Mouse (Mus musculus): ENCODE measurements at regions not wholly inside any gene's neighbourhood (a gene's known extent, or its start where the extent isn't known, plus 50 kb on each side); places are given as distances from the start of the nearest gene placed in this dataset.

- no peak for TF ChIP-seq POLR2A (IDR thresholded peaks at IDR 0.05; ENCODE audit: low read depth, low read length)
- WGBS = 86% methylated on average over 3 of the region's 3 CpGs
Observed at GRCm38 (mm10) chr5:51762352-51762751, 194.8 kb upstream of the Ppargc1a start.

DNA sequence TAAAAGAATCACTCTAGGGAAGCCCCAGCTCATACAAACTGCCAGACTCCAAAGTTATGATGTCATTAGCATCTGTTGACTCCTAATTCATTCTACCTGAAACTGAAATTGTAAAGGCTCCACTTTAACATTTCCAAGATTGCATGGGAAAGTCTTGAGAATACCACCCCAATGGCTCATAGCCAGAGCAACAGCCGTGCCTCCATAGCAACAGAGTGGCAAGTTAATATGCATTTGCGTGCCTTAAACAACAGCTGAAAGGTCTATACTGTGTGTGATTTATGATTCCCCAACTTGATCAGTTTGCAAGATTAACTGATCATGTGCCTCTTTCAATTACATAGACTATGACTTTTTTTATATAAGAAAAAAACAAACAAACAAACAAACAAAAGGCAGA lies 190.8 kb upstream of the Ppargc1a start:
- Histone ChIP-seq H3K4me3 (ENCODE audit: extremely low read depth, insufficient read depth, insufficient read length) (no peak overlapping the region), H3K27me3 (ENCODE audit: control insufficient read depth, insufficient read depth, low read length) (no peaks in the 10 kb centered on the region), H3K36me3 (ENCODE audit: control insufficient read depth, insufficient read depth, low read length) (no peaks in the 10 kb centered on the region), H3K27ac (ENCODE audit: insufficient read depth, low read length) (no peak overlapping the region), H3K4me1 (ENCODE audit: control insufficient read depth, insufficient read depth, insufficient read length) (no peaks in the 10 kb centered on the region)
- 87% methylated on average over 2 of the region's 2 CpGs for WGBS
- TF ChIP-seq POLR2A (IDR thresholded peaks at IDR 0.05; ENCODE audit: low read depth, low read length) = no peak
- TF ChIP-seq CTCF (IDR thresholded peaks at IDR 0.05; ENCODE audit: extremely low read depth, insufficient read depth, insufficient read length, insufficient replicate concordance) = no peak
- DNase-seq (ENCODE audit: low read depth in 1 of 2, low spot score in 2 of 2) = no peak

More at GRCm38 (mm10) chr5:51762352-51762751, 194.8 kb upstream of the Ppargc1a start:
- no peak overlapping the region for H3K27ac ChIP-seq (ENCODE audit: insufficient read depth, low read length)
- no peaks in the 10 kb centered on the region for H3K36me3 ChIP-seq (ENCODE audit: control insufficient read depth, insufficient read depth, low read length)
- no peaks in the 10 kb centered on the region for H3K4me1 ChIP-seq (ENCODE audit: control insufficient read depth, insufficient read depth, insufficient read length)
- no peak for DNase-seq (ENCODE audit: low read depth in 1 of 2, low spot score in 2 of 2)
- H3K27me3 ChIP-seq (ENCODE audit: control insufficient read depth, insufficient read depth, low read length) = no peaks in the 10 kb centered on the region
- no peak overlapping the region for H3K4me3 ChIP-seq (ENCODE audit: extremely low read depth, insufficient read depth, insufficient read length)

DNA sequence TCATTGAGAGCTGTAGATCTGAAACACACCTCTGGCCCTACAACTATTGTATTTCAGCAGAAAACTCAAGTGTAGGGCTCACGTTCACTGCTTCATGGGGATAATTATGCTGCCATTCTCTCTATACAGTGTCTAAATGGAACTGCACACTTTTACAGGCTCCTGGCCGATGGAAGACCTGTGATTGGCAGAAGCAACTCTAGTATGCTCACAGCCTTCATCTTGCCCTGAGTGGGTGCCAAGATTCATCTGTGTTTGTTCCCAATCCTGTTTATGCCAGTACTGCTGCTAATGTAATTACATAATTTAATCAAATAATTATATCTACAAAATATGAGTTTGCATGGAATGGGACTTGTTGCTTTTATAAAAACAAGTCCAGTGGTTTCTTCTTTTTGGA lies 190.3 kb upstream of the Ppargc1a start:
- Histone ChIP-seq H3K36me3 (ENCODE audit: control insufficient read depth, insufficient read depth, low read length) (no peaks in the 10 kb centered on the region), H3K27ac (ENCODE audit: insufficient read depth, low read length) (no peak overlapping the region), H3K27me3 (ENCODE audit: control insufficient read depth, insufficient read depth, low read length) (no peaks in the 10 kb centered on the region), H3K4me1 (ENCODE audit: control insufficient read depth, insufficient read depth, insufficient read length) (no peaks in the 10 kb centered on the region), H3K4me3 (ENCODE audit: extremely low read depth, insufficient read depth, insufficient read length) (no peak overlapping the region)
- WGBS = 85% methylated on average over 2 of the region's 2 CpGs
- no peak for DNase-seq (ENCODE audit: low read depth in 1 of 2, low spot score in 2 of 2)
- TF ChIP-seq POLR2A (IDR thresholded peaks at IDR 0.05; ENCODE audit: low read depth, low read length) = no peak
- TF ChIP-seq CTCF (IDR thresholded peaks at IDR 0.05; ENCODE audit: extremely low read depth, insufficient read depth, insufficient read length, insufficient replicate concordance) = no peak

DNA sequence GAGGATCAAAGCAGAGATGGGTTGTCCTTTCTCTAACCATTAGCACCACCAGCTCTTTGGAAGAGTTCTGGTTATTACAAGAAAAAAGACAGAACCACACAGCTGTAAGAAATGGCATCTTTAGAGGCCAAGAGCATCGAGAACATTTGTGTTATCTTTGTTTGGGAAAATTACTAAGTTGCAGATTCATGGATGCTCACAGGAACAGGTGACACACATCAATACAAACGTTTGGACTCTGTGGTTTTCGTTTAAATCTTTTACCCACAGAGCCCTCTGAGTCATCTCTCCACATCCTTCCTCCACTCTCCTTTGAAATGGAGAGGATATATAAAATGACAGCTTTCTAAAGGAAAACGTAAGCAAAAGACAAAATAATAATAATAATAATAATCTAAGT lies 184.5 kb upstream of the Ppargc1a start:
- DNase-seq (ENCODE audit: low read depth in 1 of 2, low spot score in 2 of 2) = no peak
- WGBS = 14% methylated on average over 4 of the region's 4 CpGs
- no peak overlapping the region for H3K4me3 ChIP-seq (ENCODE audit: extremely low read depth, insufficient read depth, insufficient read length)
- no peaks in the 10 kb centered on the region for H3K4me1 ChIP-seq (ENCODE audit: control insufficient read depth, insufficient read depth, insufficient read length)
- no peaks in the 10 kb centered on the region for H3K27me3 ChIP-seq (ENCODE audit: control insufficient read depth, insufficient read depth, low read length)
- no peaks in the 10 kb centered on the region for H3K36me3 ChIP-seq (ENCODE audit: control insufficient read depth, insufficient read depth, low read length)
- H3K27ac ChIP-seq (ENCODE audit: insufficient read depth, low read length) = no peak overlapping the region
- TF ChIP-seq POLR2A (IDR thresholded peaks at IDR 0.05; ENCODE audit: low read depth, low read length) (no peak), CTCF (IDR thresholded peaks at IDR 0.05; ENCODE audit: extremely low read depth, insufficient read depth, insufficient read length, insufficient replicate concordance) (no peak)

DNA sequence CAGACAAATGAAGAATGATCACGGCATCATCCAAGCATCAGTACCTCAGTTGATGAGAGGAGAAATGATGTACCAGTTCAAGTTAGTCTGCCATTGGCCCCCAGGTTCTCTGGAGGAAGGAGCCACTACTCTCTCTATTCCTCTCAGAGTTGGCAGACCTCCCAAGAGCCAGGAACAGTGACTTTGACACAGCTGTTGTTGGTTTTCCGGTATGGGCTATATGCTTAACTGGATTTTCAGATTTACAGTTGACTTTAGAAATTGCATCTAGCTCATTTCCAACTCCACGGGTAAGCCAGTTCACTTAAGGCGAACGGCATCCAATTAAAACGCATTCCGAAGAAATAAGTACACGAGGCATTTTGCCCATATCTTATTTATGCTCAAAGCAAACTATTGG lies 182.9 kb upstream of the Ppargc1a start:
- DNase-seq (ENCODE audit: low read depth in 1 of 2, low spot score in 2 of 2) = no peak
- Histone ChIP-seq H3K36me3 (ENCODE audit: control insufficient read depth, insufficient read depth, low read length) (no peaks in the 10 kb centered on the region), H3K4me3 (ENCODE audit: extremely low read depth, insufficient read depth, insufficient read length) (no peak overlapping the region), H3K27ac (ENCODE audit: insufficient read depth, low read length) (no peak overlapping the region), H3K27me3 (ENCODE audit: control insufficient read depth, insufficient read depth, low read length) (no peaks in the 10 kb centered on the region), H3K4me1 (ENCODE audit: control insufficient read depth, insufficient read depth, insufficient read length) (no peaks in the 10 kb centered on the region)
- 77% methylated on average over 8 of the region's 8 CpGs for WGBS
- TF ChIP-seq POLR2A (IDR thresholded peaks at IDR 0.05; ENCODE audit: low read depth, low read length) (no peak), CTCF (IDR thresholded peaks at IDR 0.05; ENCODE audit: extremely low read depth, insufficient read depth, insufficient read length, insufficient replicate concordance) (no peak)

- H3K36me3 ChIP-seq (ENCODE audit: control insufficient read depth, insufficient read depth, low read length) = no peaks in the 10 kb centered on the region
- H3K27ac ChIP-seq (ENCODE audit: insufficient read depth, low read length) = no peak overlapping the region
- H3K4me3 ChIP-seq (ENCODE audit: extremely low read depth, insufficient read depth, insufficient read length) = no peak overlapping the region
- DNase-seq (ENCODE audit: low read depth in 1 of 2, low spot score in 2 of 2) = no peak
- TF ChIP-seq POLR2A (IDR thresholded peaks at IDR 0.05; ENCODE audit: low read depth, low read length) (no peak), CTCF (IDR thresholded peaks at IDR 0.05; ENCODE audit: extremely low read depth, insufficient read depth, insufficient read length, insufficient replicate concordance) (no peak)
- no peaks in the 10 kb centered on the region for H3K27me3 ChIP-seq (ENCODE audit: control insufficient read depth, insufficient read depth, low read length)
- H3K4me1 ChIP-seq (ENCODE audit: control insufficient read depth, insufficient read depth, insufficient read length) = no peaks in the 10 kb centered on the region
- 94% methylated on average over 8 of the region's 8 CpGs for WGBS
Observed at GRCm38 (mm10) chr5:51740893-51741292, 173.4 kb upstream of the Ppargc1a start.

- Histone ChIP-seq H3K27me3 (ENCODE audit: control insufficient read depth, insufficient read depth, low read length) (no peaks in the 10 kb centered on the region), H3K36me3 (ENCODE audit: control insufficient read depth, insufficient read depth, low read length) (no peaks in the 10 kb centered on the region), H3K4me1 (ENCODE audit: control insufficient read depth, insufficient read depth, insufficient read length) (no peaks in the 10 kb centered on the region), H3K27ac (ENCODE audit: insufficient read depth, low read length) (no peak overlapping the region), H3K4me3 (ENCODE audit: extremely low read depth, insufficient read depth, insufficient read length) (no peak overlapping the region)
- DNase-seq (ENCODE audit: low read depth in 1 of 2, low spot score in 2 of 2) = no peak
- 93% methylated on average over 1 of the region's 1 CpGs for WGBS
- TF ChIP-seq POLR2A (IDR thresholded peaks at IDR 0.05; ENCODE audit: low read depth, low read length) (no peak), CTCF (IDR thresholded peaks at IDR 0.05; ENCODE audit: extremely low read depth, insufficient read depth, insufficient read length, insufficient replicate concordance) (no peak)
Observed at GRCm38 (mm10) chr5:51730241-51730640, 162.7 kb upstream of the Ppargc1a start.
